Comparison of ENCODE assay signal across 17 mouse cellular contexts in the genomic region with DNA sequence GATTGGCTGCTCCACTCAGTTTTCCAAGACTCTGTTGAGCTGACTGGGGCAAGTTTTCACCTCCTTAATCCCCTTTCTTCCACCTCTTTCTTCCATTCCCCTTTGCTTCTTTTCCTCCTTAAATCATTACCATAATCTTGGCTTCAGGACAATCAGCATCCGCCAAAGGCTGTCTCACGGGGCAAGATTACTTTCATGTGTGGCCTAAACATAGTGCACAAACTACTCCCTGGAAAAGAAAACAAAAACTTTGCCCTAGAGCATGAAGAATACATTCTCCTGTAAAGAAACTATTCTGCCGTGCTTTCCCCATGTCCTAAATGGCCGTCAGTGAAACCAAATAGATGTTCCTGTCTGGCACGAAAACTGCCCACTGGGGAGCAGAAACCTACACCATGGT.
"Had no signal": no experiment of that assay in that cellular context is flagged by ENCODE, and none has a peak within 500 bp of the region (broad histone marks: within the 10 kb centered on the region; RNA-seq: fewer than 3 reads in every experiment).

No protein-coding gene starts in this region.

- DNase-seq: kidney, adult 9 months; left cerebral cortex, postnatal 4 days; lung, adult 18-20 months; lung, postnatal 4 days; retina, postnatal 1 day; right cerebral cortex, postnatal 4 days; spleen, adult 18-20 months; thymus, adult 2 months; thymus, postnatal 36 days had no signal

- H3K27me3 ChIP-seq: megakaryocyte, embryonic 14.5 days; midbrain, embryonic 12.5 days; neural tube, embryonic 13.5 days had no signal

- H3K9ac ChIP-seq: liver, embryonic 14.5 days; midbrain, embryonic 12.5 days; neural tube, embryonic 13.5 days had no signal

- H3K4me2 ChIP-seq: midbrain, embryonic 12.5 days; neural tube, embryonic 13.5 days had no signal

- H3K36me3 ChIP-seq: midbrain, embryonic 12.5 days; neural tube, embryonic 13.5 days had no signal

- H3K4me1 ChIP-seq: megakaryocyte, embryonic 14.5 days; neural tube, embryonic 13.5 days had no signal

- H3K9me3 ChIP-seq: midbrain, embryonic 12.5 days; neural tube, embryonic 13.5 days had no signal

- H3K27ac ChIP-seq: layer of hippocampus, adult 2 months; liver, embryonic 14.5 days; midbrain, embryonic 12.5 days; neural tube, embryonic 13.5 days had no signal

- ATAC-seq: intestine, postnatal 0 days; lung, postnatal 0 days; midbrain, embryonic 16.5 days had no signal

- H3K4me3 ChIP-seq: layer of hippocampus, adult 2 months; megakaryocyte, embryonic 14.5 days; midbrain, embryonic 12.5 days; neural tube, embryonic 13.5 days had no signal
